Mouse (Mus musculus) small intestine, adult 2 months (tissue): ENCODE data around the gene Phlpp1.

Experiments
- CTCF ChIP-seq: fragments of 200-500 bp; IDR thresholded peaks from 2 replicates; pipeline ENCODE4 v1.5.1; 2012; ENCODE audit warnings: low read depth, mild to moderate bottlenecking, control low read depth, inconsistent platforms, low read length, moderate library complexity, mixed read lengths; ENCODE audit not compliant: insufficient replicate concordance, insufficient read length; ENCODE audit errors: extremely low read depth
- POLR2A ChIP-seq: fragments of 200-500 bp; IDR thresholded peaks from 2 replicates; pipeline ENCODE4 v1.6.1; 2012; ENCODE audit warnings: low read depth, mild to moderate bottlenecking, control low read depth, inconsistent platforms, low read length, moderate library complexity

DNA sequence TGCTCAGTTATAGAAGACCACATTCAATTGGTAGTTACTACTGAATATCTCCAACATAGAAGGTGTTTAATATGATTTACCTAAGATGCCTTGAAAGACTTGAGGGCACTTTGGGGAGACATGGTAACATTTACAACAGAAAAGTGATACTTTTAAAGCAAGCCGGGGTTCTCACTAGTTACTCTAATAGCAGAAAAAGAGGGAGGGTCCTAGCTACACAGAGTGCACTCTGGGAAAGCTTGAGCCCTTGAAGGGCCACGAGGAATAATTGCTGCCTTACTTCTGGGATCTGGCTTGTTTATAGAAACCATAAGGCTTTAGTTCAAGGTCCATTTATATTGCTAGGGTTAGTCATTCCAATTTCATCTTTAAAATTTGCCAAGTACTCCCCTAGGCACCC lies 14.5 kb downstream of the Phlpp1 start:
- TF ChIP-seq POLR2A (no peak), CTCF (no peak)
